Mouse (Mus musculus) embryonic facial prominence, embryonic 14.5 days (tissue): ENCODE measurements around the gene Pcdh15. TPM values are rescaled to one million over a fixed set of nuclear protein-coding genes. Genes with fewer than 3 reads are reported as not detected.

Experiments used
- ATAC-seq: fragments of 200-750 bp; cut with Nextera tagmentation; 2 replicates; pipeline ENCODE4 v1.8.0; 2017; ENCODE audit warnings: low read depth, moderate number of reproducible peaks, moderate TSS enrichment
- DNase-seq: peaks from one replicate; pipeline ENCODE4 v3.0.0-alpha.2; 2015; ENCODE audit warnings: low spot score
- H3K27ac ChIP-seq: fragments of 300-500 bp; sonication (generic); replicated peaks from 2 replicates; pipeline ENCODE4 v1.5.1; 2014; ENCODE audit warnings: low read depth, mild to moderate bottlenecking, low read length, moderate library complexity
- H3K27me3 ChIP-seq: fragments of 300-500 bp; sonication (generic); replicated peaks from 2 replicates; pipeline ENCODE4 v1.6.1; 2014; ENCODE audit warnings: low read length; ENCODE audit not compliant: control insufficient read depth, insufficient read depth
- H3K36me3 ChIP-seq: fragments of 300-500 bp; sonication (generic); 2 replicates; pipeline ENCODE4 v1.6.1; 2014; ENCODE audit warnings: low read length, mixed read lengths; ENCODE audit not compliant: control insufficient read depth, insufficient read depth
- H3K4me1 ChIP-seq: fragments of 300-500 bp; sonication (generic); 2 replicates; pipeline ENCODE4 v1.6.1; 2014; ENCODE audit warnings: antibody characterized with exemption, low read length; ENCODE audit not compliant: control insufficient read depth, insufficient read depth
- H3K4me2 ChIP-seq: fragments of 300-500 bp; sonication (generic); 2 replicates; pipeline ENCODE4 v1.6.1; 2014; ENCODE audit warnings: low read depth, mild to moderate bottlenecking, low read length, moderate library complexity, mixed read lengths
- H3K4me3 ChIP-seq: fragments of 300-500 bp; sonication (generic); 2 replicates; pipeline ENCODE4 v1.5.1; 2014; ENCODE audit warnings: low read depth, mild to moderate bottlenecking, low read length
- H3K9ac ChIP-seq: fragments of 300-500 bp; sonication (generic); 2 replicates; pipeline ENCODE4 v1.6.1; 2014; ENCODE audit warnings: low read depth, mild to moderate bottlenecking, low read length, moderate library complexity, mixed read lengths
- H3K9me3 ChIP-seq: fragments of 300-500 bp; sonication (generic); 2 replicates; pipeline ENCODE4 v1.6.1; 2016; ENCODE audit warnings: low read length; ENCODE audit not compliant: control insufficient read depth
- WGBS: fragments of 180-500 bp; shearing (Covaris S2); extraction: QIAGEN DNeasy Blood & Tissue Kit; methylation state at CpG from one replicate; pipeline ENCODE4 v1.1.7; 2014; 5-methylcytosine and 5-hydroxymethylcytosine counted together
- polyA plus RNA-seq: library from polyadenylated mRNA; unstranded; fragments of >200 nt; fragmentation: Nextera tagmentation; extraction: Ambion mirVana; gene quantifications from 2 replicates; pipeline ENCODE4 v1.2.1, GENCODE M21; 2014

Pcdh15 gene
- polyA plus RNA-seq, 1 experiment from 2014 or later, result 2.1 TPM

GRCm38 (mm10) chr10:73788163-73788562 lies 689.0 kb downstream of the Pcdh15 start:
- H3K27me3 ChIP-seq, result no peaks in the 10 kb centered on the region
- H3K9me3 ChIP-seq, result no peaks in the 10 kb centered on the region
- H3K4me3 ChIP-seq, result no peak overlapping the region
- no peaks in the 10 kb centered on the region for H3K36me3 ChIP-seq
- H3K4me1 ChIP-seq, result no peaks in the 10 kb centered on the region
- no peak overlapping the region for H3K9ac ChIP-seq
- WGBS, result 85% methylated on average over 3 of the region's 3 CpGs
- H3K4me2 ChIP-seq, result no peak overlapping the region
- ATAC-seq, result no peak
- H3K27ac ChIP-seq, result no peak overlapping the region
- DNase-seq, result no peak

GRCm38 (mm10) chr10:73805069-73805468 lies 705.9 kb downstream of the Pcdh15 start:
- Histone ChIP-seq H3K4me2 (no peak overlapping the region), H3K9ac (no peak overlapping the region), H3K9me3 (no peaks in the 10 kb centered on the region), H3K27me3 (no peaks in the 10 kb centered on the region), H3K36me3 (no peaks in the 10 kb centered on the region), H3K4me1 (no peaks in the 10 kb centered on the region), H3K27ac (no peak overlapping the region), H3K4me3 (no peak overlapping the region)
- WGBS, result 84% methylated on average over 4 of the region's 4 CpGs
- no peak for DNase-seq
- no peak for ATAC-seq

GRCm38 (mm10) chr10:73812311-73812710 lies 713.2 kb downstream of the Pcdh15 start:
- Histone ChIP-seq H3K4me1 (no peaks in the 10 kb centered on the region), H3K27ac (no peak overlapping the region), H3K27me3 (no peaks in the 10 kb centered on the region), H3K4me2 (no peak overlapping the region), H3K9me3 (no peaks in the 10 kb centered on the region), H3K4me3 (no peak overlapping the region), H3K9ac (no peak overlapping the region), H3K36me3 (no peaks in the 10 kb centered on the region)
- no peak for DNase-seq
- ATAC-seq, result no peak
- WGBS, result 76% methylated on average over 8 of the region's 8 CpGs

- WGBS, result 35% methylated on average over 22 of the region's 22 CpGs
- peak; percentile 58; the same call in 1 of the 2 replicates for ATAC-seq
These were observed 722.8 kb downstream of the Pcdh15 start for GRCm38 (mm10) chr10:73821657-73822583.

GRCm38 (mm10) chr10:73823214-73823613 lies 724.1 kb downstream of the Pcdh15 start:
- DNase-seq (peak; percentile 29), ATAC-seq (peak; percentile 35; the same call in 1 of the 2 replicates)
- peaks cover 5% of the 10 kb centered on the region; the same call in 1 of the 2 replicates for H3K27me3 ChIP-seq
- H3K4me1 ChIP-seq, result no peaks in the 10 kb centered on the region
- WGBS, result 53% methylated on average over 4 of the region's 4 CpGs
- H3K4me2 ChIP-seq, result no peak overlapping the region
- H3K36me3 ChIP-seq, result no peaks in the 10 kb centered on the region
- H3K9ac ChIP-seq, result no peak overlapping the region
- no peak overlapping the region for H3K27ac ChIP-seq
- H3K9me3 ChIP-seq, result no peaks in the 10 kb centered on the region
- H3K4me3 ChIP-seq, result no peak overlapping the region

More at GRCm38 (mm10) chr10:73821657-73822583, 722.8 kb downstream of the Pcdh15 start:
- Histone ChIP-seq H3K36me3 (no peaks in the 10 kb centered on the region), H3K4me2 (peak overlapping the region; percentile 31), H3K9ac (no peak overlapping the region), H3K4me3 (peak overlapping the region; percentile 3; the same call in 1 of the 2 replicates), H3K27ac (no peak overlapping the region), H3K9me3 (no peaks in the 10 kb centered on the region), H3K4me1 (no peaks in the 10 kb centered on the region), H3K27me3 (peaks cover 5% of the 10 kb centered on the region; the same call in 1 of the 2 replicates)
- peak; percentile 62 for DNase-seq

GRCm38 (mm10) chr10:73826354-73826753 lies 727.2 kb downstream of the Pcdh15 start:
- ATAC-seq (peak; percentile 60; the same call in 1 of the 2 replicates), DNase-seq (no peak)
- Histone ChIP-seq H3K4me1 (no peaks in the 10 kb centered on the region), H3K9me3 (no peaks in the 10 kb centered on the region), H3K27me3 (no peaks in the 10 kb centered on the region), H3K36me3 (no peaks in the 10 kb centered on the region), H3K4me3 (no peak overlapping the region), H3K4me2 (peak overlapping the region; percentile 18; the same call in 1 of the 2 replicates), H3K27ac (no peak overlapping the region), H3K9ac (no peak overlapping the region)
- 46% methylated on average over 8 of the region's 8 CpGs for WGBS

- Histone ChIP-seq H3K4me3 (no peak overlapping the region), H3K4me1 (no peaks in the 10 kb centered on the region), H3K36me3 (no peaks in the 10 kb centered on the region), H3K9me3 (no peaks in the 10 kb centered on the region), H3K27me3 (no peaks in the 10 kb centered on the region), H3K27ac (no peak overlapping the region), H3K4me2 (no peak overlapping the region), H3K9ac (no peak overlapping the region)
- ATAC-seq (no peak), DNase-seq (no peak)
- 81% methylated on average over 2 of the region's 2 CpGs for WGBS
These were observed 729.6 kb downstream of the Pcdh15 start for GRCm38 (mm10) chr10:73828781-73829180.

- Histone ChIP-seq H3K4me3 (no peak overlapping the region), H3K27ac (no peak overlapping the region), H3K9ac (no peak overlapping the region), H3K9me3 (no peaks in the 10 kb centered on the region), H3K36me3 (no peaks in the 10 kb centered on the region), H3K4me2 (no peak overlapping the region), H3K4me1 (no peaks in the 10 kb centered on the region), H3K27me3 (no peaks in the 10 kb centered on the region)
- DNase-seq (no peak), ATAC-seq (no peak)
- WGBS, result 66% methylated on average over 3 of the region's 3 CpGs
These were observed 745.9 kb downstream of the Pcdh15 start for GRCm38 (mm10) chr10:73844998-73845397.
